Mouse (Mus musculus) thymus, postnatal 10 days (tissue): ENCODE data around the gene Aldh1a3.

Experiments used
- DNase-seq, 2 experiments: peaks; one replicate each; pipeline ENCODE4 v3.0.0; 2021; ENCODE audit warnings: low spot score in 2 of 2

Aldh1a3 gene

DNA sequence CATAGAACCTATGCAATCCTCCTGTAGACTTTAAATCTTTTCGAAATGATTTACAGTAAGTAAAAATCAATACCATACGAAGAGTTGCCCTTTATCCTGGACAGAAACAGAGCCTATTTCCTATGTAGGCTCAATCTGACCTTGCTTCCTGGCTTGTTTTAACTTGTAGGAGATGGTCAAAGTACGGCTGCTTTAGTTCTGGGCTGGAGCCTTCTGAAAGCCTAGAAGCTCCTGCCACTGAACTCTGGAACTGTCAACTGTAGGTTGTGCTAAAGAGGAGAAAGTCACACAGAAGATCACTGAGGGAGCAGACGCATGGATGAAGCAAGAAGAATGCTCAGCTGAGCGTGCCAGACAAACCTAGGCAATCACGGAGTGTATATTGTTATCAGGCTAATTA is 56.3 kb downstream of the Aldh1a3 start:
- no peak for DNase-seq

DNA sequence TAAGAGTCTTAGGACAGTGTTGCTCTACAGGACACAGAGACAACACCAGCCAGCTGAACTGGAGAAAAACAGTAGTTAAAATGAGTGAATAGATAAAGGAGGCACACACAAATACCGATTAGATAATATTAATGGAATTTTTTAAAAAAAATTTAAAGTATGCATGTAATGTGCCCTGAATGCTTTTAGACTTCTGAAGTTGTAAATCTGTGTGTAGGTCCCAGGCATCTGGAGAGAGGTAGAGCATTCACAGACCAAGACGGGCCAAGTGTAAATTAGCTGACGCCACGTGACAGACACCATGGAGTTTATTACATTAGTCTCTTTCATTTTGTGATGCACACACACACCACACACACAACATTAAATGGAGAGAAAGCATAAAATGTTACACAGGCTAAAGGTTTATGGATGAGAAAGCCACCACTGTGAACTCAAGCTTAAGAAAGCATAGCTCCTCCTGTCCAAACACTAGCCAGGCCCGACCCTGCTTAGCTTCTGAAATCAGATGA is 57.3 kb downstream of the Aldh1a3 start:
- no peak for DNase-seq

DNA sequence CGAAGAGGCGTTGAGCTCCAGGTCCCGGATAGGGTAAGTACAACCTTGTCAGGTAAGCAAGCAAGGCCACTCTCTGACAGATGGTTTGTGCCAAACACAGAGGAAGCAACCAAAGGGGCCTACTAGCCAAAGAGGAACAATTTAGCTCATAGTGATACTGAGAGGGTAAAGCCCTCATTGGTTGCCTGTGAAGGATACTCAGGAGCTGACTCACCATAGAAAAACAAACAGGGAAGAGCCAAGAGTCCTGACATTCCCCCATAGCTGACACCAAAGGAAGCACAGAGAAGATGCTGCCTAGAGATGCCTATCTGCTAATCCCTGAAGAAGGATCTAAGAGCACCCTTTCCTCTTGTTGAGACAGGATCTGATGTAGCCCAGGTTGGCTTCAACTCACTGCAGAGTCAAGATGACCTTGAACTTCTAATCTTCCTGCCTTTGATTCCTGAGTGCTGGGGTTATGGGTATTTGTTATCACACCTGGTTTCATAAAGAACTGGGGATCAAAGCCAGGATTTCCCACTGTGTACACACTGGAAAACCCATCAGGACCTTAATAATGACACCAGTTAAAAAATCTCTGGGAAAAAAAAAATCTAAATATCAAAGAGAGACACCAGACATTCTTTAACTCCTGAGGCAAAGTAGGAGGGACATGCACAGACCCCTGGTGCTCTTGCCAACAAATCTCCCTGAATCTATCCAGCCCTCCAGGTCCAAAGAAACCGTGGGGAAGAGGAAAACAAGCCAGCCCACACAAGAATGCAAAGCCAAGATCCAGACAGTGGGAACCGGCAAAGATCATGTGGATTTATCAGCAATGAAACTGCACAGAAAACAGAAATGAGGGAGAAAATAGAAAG is 58.0 kb downstream of the Aldh1a3 start:
- no peak for DNase-seq

DNA sequence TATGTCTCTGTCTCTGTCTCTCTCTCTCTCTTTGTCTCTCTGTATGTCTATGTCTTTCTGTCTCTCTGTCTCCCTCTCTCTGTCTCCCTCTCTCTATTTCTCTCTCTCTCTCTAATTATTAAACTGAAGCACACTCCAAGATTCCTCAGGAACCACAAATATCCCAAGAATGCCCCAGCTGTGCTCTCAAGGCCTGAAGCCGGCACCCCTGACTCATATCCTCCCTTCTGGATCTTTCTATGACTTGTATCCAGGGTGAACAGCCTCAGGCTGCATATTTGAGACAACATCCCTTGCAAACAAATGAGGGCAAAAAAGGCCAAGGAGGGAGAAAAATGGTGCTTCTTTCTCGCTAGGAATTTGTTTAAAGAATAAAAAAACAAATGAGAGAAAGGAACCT is 61.4 kb downstream of the Aldh1a3 start, which contains the start of gene Gm10974:
TSS of gene Gm10974 (plus strand) at position 2 of the 400 bp plus-strand sequence.
- no peak for DNase-seq

DNA sequence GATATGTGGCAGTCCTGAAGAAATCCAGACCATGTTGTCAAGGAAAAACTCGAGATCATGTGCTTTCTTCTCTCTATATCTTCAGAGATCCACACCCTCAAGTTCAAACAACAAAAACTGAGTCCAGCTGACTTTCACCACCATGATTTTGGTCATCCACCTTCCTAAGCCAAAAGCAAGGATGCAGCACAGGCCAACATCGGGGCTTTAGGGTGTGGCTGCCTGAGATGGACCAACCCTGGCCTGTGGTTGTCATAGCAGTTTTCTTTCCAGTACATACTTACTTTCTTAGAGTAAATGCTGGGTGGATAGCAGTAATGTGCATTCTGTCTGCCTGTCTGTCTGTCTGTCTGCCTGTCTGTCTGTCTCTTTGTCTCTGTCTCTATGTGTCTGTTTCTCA is 61.9 kb downstream of the Aldh1a3 start:
- DNase-seq: no peak

DNA sequence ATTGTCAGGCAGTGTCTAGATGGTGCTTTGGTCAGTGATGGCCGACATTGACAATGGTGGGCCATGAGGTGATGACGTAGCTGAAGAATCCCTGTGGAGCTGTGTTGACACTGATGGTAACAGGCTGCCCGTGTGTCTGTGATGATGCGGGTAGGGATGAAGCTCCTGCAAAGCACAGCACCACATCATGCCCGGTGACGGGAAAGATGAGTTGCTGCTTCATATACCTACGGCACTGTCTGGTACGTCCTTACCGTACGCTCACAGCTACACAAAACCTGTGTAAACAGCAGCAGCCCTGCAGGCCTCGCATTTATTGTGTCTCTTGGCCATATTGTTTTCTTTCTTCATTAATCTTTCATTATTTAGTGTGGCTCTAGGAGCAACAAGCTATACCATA is 62.8 kb downstream of the Aldh1a3 start:
- no peak for DNase-seq

DNA sequence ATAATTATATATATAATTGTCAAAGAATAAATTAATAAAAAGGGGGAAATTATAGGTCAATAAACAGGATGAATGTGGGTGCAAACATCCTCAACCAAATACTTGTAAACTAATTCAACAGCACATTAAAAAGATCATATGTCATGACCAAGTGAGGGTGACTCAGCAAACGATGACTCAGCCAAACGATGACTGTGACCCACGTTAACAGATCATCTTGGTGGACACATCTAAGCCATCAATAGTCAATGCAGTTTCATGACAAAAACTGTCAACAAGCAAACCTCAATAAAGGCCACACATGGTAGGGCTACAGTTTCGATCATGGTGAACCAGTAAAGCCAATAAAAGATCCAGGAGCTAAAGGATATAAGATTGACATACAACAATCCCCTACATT is 68.3 kb downstream of the Aldh1a3 start:
- no peak for DNase-seq

DNA sequence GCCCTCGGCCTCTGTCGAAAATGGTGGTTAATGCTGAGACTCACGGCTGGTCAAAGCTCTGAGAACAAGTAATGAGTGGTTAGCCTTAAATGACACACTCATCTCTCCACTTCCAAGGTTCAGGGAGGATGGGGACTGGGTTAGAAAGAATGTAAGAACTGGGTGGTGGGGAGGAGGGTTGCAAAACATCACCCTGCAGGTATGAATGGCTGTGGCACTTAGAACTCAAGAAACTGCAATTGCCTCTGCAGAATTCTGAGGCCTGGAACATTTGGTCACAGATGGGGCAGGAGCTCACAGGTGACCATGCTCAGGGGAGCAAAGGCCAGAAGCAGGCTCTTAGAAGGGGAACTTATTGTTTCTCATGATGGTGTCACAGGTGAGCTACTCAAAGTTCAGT is 68.9 kb downstream of the Aldh1a3 start:
- DNase-seq: no peak

DNA sequence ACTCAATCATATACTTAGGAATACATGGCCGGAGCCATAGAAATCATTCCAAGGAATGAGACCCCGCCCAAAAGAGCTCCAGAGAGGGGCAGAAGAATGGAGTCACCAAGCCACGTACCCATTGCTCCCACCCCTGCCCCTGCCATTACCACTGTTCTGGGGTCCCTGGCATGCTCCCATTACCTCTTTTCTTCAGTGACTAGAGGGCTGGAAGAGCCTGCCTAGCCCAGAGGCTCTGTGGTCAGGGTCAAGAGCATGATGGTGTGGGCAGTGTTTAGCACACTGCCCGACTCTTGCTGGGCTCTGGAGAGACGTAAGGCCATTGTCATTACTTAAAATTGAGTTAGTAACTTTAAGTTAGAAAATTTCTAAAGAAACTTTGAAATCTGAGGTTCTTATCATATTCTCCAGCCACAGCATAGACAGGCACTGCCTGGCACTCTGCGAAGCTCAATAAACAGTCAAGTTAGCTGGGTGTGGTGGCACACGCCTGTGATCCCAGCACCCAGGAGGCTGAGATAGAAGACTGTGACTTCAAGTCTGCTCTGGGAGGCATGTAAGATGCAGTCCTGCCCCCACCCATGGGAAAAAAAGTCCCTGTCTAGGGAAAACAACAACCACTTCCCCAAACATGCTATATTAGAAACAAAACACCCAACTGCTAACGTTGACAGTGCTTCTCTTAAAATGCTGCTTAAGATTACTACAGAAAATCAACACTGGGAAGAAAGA is 71.4 kb downstream of the Aldh1a3 start:
- no peak for DNase-seq

DNA sequence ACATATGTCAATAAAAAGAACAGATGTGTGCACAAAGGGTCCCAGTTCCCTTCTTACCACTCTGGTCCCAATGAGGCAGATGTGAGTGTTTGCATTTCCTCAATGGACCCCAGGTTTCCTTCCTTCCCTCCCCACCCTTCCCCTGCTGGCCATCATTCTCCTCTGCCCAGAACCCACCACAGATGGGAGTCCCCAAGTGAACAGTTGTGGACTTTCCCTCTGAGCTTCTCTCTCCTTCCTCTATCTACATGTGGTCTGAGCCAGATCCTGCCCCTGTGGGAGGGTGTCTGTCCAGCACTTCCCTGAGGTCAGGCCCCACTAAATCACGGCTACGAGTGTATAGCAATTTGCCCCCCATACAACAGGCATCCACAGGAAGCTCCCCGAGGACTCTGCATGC is 72.4 kb downstream of the Aldh1a3 start:
- no peak for DNase-seq

DNA sequence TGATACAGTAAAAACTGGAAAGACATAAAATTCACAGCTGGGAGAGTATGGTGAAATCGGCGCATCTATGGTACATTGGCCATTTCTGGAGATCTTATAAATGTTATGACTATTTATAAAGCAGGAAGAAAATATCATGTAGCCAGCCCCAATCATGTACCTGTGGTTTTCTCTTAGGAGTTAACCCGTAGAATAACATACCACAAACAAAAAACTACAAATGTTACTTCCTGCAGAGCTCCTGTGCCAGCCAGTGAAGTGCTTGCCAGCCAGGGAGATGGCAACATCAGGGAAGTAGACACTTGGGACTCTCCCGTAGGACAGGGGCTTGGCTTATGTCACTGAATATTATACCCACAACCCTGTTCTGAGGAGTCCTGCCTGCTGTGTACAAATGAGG is 76.2 kb downstream of the Aldh1a3 start:
- no peak for DNase-seq

DNA sequence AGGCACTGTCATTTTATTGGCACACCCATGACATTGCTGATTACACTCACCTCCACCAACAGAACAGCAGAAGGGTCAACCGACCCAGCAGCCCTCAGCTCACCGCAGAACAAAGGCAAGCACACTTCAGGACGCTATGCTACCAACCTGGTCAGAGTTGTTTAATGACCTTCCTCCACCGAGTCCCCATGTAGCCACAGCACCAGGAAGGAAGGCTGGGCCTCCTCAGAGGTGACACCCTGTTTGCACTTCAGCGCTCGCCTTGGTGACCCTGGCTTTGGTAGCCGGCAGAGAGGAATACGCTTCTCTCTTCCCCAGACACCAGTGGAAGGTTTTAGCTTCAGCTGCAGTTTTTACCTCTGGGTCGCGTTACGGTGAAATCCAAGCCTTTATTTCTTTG is 77.6 kb downstream of the Aldh1a3 start:
- DNase-seq: no peak

DNA sequence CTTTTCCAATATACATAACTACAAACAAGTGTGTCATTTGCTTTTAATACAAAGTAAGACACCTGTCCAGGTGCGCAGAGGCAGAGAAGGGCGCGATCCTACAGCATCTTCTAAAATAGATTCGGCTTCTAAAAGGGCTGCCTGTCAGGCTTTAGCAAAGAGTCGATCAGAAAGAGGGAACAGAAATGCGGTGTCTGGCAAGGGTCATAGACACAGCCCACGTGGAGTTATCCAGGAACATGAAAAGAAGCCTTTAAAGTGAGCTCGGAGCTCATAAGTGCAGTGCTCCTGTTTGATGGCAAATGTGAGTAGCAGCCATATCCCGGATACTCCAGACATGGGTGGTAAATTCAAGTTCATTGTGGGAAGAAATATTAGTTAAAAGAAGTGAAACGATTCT is 78.7 kb downstream of the Aldh1a3 start:
- no peak for DNase-seq

DNA sequence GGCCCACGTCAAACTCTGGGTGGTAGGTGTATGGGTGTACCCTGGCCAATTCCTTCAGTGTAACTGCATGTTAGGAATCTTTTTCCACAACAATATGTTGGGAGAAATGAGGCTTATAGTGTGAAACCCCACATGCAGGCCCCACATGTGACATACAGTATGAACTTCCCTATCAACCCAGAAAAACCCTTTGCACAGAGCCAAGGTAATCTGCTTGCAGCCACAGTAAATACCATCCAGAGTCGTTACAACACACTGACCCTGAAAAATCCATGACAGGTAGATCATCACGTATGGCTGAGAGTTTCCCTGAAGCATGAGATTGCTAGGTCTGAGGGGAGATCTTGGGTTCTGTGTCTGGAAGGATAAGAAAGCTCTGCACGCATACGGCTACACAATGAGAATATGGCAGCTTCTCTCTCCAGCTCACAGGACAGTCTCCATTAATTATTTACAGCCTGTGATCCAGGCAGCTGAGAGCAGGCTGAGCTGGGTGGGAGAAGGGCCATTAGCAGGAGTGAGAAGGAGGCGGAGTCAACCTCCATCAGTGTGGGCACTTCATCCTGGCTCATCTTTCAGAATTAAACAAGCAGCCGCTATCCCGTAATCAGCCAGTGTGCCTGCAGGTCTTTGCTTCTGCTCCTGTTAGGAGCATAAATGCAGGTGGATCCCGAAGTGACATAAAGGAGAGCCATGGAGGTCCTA is 80.2 kb downstream of the Aldh1a3 start:
- no peak for DNase-seq

DNA sequence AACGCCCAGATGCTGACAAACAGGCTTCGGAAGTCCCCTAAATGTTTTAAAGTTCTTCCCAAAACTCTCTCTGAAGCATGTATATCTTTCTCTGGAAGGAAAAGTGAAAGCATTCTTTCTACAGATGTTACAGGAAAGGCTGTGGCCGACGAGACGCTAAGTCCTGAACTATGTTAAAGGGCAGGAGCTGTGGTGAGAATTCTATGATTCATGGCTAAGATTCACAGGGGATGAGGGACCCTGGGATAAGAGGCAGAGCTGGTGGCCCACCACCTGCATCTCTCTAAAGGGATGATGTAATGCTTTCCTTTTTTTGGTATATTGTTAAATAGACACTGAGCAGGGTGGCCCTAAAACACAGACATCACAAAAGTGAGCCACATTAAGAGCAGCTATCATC is 84.0 kb downstream of the Aldh1a3 start:
- DNase-seq: no peak

DNA sequence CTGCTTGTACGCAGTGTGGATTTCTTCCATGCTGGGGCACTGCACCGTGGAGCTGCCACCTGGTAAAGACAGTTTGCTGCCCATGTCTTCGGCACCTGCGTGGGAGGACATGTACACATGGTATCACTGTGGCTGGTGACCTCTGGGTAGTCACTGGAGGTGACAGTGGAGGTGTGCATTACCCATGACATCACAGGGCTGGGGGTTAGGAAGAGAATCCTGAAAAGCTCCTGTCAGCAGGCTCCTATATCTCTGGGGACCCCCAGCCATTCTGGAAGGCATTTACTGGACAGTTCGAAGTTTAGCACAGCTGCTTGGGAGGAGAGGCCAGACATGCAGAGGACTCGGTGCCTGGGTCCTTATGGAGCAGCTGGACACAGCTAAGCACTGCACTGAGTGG is 84.5 kb downstream of the Aldh1a3 start:
- no peak for DNase-seq

DNA sequence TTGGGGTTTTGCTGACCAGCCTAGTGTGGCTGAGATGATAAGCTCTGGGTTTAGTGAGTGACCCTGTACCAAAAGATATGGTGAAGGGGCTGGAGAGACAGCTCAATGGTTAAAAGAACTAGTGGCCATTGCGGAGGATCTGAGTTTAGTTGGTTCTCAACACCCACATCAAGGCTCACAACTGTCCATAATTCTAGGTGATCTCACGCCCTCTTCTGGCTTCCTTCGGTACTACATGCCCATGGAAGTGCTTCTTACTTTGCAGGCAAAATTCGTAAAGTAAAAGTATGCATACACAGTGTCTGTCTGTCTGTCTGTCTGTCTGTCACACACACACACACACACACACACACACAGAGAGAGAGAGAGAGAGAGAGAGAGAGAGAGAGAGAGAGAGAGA is 85.0 kb downstream of the Aldh1a3 start:
- peak in 1 of 2 experiments; percentile 24 for DNase-seq
